ENCODE assay signal across 16 mouse cellular contexts in genomic region chr11:94172186-94172585, GRCm38 (mm10). TPM values are rescaled to one million over a fixed set of nuclear protein-coding genes. Genes with fewer than 3 reads are reported as not detected.
DNase-seq lines count a peak whose midpoint lies in the region; ATAC-seq lines count a peak whose summit lies in the region.
"Had no signal": no experiment of that assay in that cellular context is flagged by ENCODE, and none has a peak within 500 bp of the region (broad histone marks: within the 10 kb centered on the region; RNA-seq: fewer than 3 reads in every experiment).

No protein-coding gene starts in this region.

- no peak for ATAC-seq in embryonic facial prominence, embryonic 13.5 days (ENCODE audit: insufficient number of reproducible peaks, insufficient read depth, low FRiP score, low TSS enrichment, low read depth)
- ATAC-seq in embryonic facial prominence, embryonic 14.5 days (ENCODE audit: low read depth) = peak; percentile 79
- peak; percentile 80 for ATAC-seq in kidney, embryonic 16.5 days (ENCODE audit: low FRiP score, low TSS enrichment)
- ATAC-seq: forebrain, embryonic 13.5 days had no signal

- H3K4me3 ChIP-seq in embryonic facial prominence, embryonic 13.5 days = no peak overlapping the region
- no peak overlapping the region for H3K4me3 ChIP-seq in embryonic facial prominence, embryonic 10.5 days
- no peak overlapping the region for H3K4me3 ChIP-seq in embryonic facial prominence, embryonic 14.5 days (ENCODE audit: low read depth, low read length)
- no peak overlapping the region for H3K4me3 ChIP-seq in kidney, embryonic 16.5 days (ENCODE audit: low read length)
- H3K4me3 ChIP-seq: forebrain, embryonic 13.5 days; neural tube, embryonic 12.5 days had no signal

- no peak for DNase-seq in embryonic facial prominence, embryonic 10.5 days (ENCODE audit: low spot score)
- DNase-seq in embryonic facial prominence, embryonic 14.5 days (ENCODE audit: low spot score) = peak; percentile 70
- peak; percentile 56 for DNase-seq in lung, postnatal 25 days (ENCODE audit: low spot score)
- DNase-seq in adrenal gland, adult 18-20 months (ENCODE audit: low spot score in 2 of 2) = no peak
- no peak for DNase-seq in cerebellum, postnatal 14 days
- no peak for DNase-seq in right cerebral cortex, postnatal 10 days (ENCODE audit: low spot score in 2 of 2)
- DNase-seq: adrenal gland, postnatal 25 days; gastrocnemius, postnatal 10 days; midbrain, embryonic 14.5 days; retina, postnatal 1 day had no signal

- H3K27me3 ChIP-seq in embryonic facial prominence, embryonic 13.5 days = no peaks in the 10 kb centered on the region
- no peaks in the 10 kb centered on the region for H3K27me3 ChIP-seq in embryonic facial prominence, embryonic 10.5 days (replicated peaks; ENCODE audit: low read depth, poor library complexity, severe bottlenecking)
- no peaks in the 10 kb centered on the region for H3K27me3 ChIP-seq in embryonic facial prominence, embryonic 14.5 days (replicated peaks; ENCODE audit: control insufficient read depth, insufficient read depth, low read length)
- no peaks in the 10 kb centered on the region for H3K27me3 ChIP-seq in kidney, embryonic 16.5 days (ENCODE audit: insufficient read depth, low read length)
- H3K27me3 ChIP-seq: forebrain, embryonic 13.5 days; neural tube, embryonic 12.5 days had no signal

- no peaks in the 10 kb centered on the region for H3K36me3 ChIP-seq in embryonic facial prominence, embryonic 13.5 days
- no peaks in the 10 kb centered on the region for H3K36me3 ChIP-seq in embryonic facial prominence, embryonic 10.5 days (replicated peaks)
- no peaks in the 10 kb centered on the region for H3K36me3 ChIP-seq in embryonic facial prominence, embryonic 14.5 days (ENCODE audit: control insufficient read depth, insufficient read depth, low read length)
- no peaks in the 10 kb centered on the region for H3K36me3 ChIP-seq in kidney, embryonic 16.5 days (ENCODE audit: insufficient read depth, low read length)
- H3K36me3 ChIP-seq: neural tube, embryonic 12.5 days had no signal

- H3K4me1 ChIP-seq in embryonic facial prominence, embryonic 13.5 days = peaks cover 11% of the 10 kb centered on the region
- peaks cover 15% of the 10 kb centered on the region for H3K4me1 ChIP-seq in embryonic facial prominence, embryonic 10.5 days
- H3K4me1 ChIP-seq in embryonic facial prominence, embryonic 14.5 days (ENCODE audit: control insufficient read depth, insufficient read depth, low read length) = peaks cover 8% of the 10 kb centered on the region
- 0 out of 2 replicates have a peak, but pooled peaks cover 7% of the 10 kb centered on the region for H3K4me1 ChIP-seq in kidney, embryonic 16.5 days (ENCODE audit: insufficient read depth, low read length)

- no peaks in the 10 kb centered on the region for H3K9me3 ChIP-seq in embryonic facial prominence, embryonic 13.5 days
- H3K9me3 ChIP-seq in embryonic facial prominence, embryonic 10.5 days = no peaks in the 10 kb centered on the region
- H3K9me3 ChIP-seq in embryonic facial prominence, embryonic 14.5 days (ENCODE audit: control insufficient read depth, low read length) = no peaks in the 10 kb centered on the region
- H3K9me3 ChIP-seq in kidney, embryonic 16.5 days (ENCODE audit: low read length) = no peaks in the 10 kb centered on the region
- H3K9me3 ChIP-seq: forebrain, embryonic 13.5 days; neural tube, embryonic 12.5 days had no signal

- H3K27ac ChIP-seq in embryonic facial prominence, embryonic 13.5 days = peak overlapping the region; percentile 12; the same call in 1 of the 2 replicates
- H3K27ac ChIP-seq in embryonic facial prominence, embryonic 10.5 days (replicated peaks) = no peak overlapping the region
- no peak overlapping the region for H3K27ac ChIP-seq in embryonic facial prominence, embryonic 14.5 days (replicated peaks; ENCODE audit: low read depth, low read length)
- H3K27ac ChIP-seq in kidney, embryonic 16.5 days (ENCODE audit: low read length) = no peak overlapping the region
- H3K27ac ChIP-seq: forebrain, embryonic 13.5 days; hindbrain, embryonic 14.5 days; liver, embryonic 14.5 days; neural tube, embryonic 12.5 days had no signal

- 56% methylated on average over 9 of the region's 9 CpGs for WGBS in embryonic facial prominence, embryonic 13.5 days
- WGBS in embryonic facial prominence, embryonic 10.5 days = 81% methylated on average over 9 of the region's 9 CpGs
- WGBS in embryonic facial prominence, embryonic 14.5 days = 73% methylated on average over 9 of the region's 9 CpGs
- WGBS in kidney, embryonic 16.5 days = 59% methylated on average over 9 of the region's 9 CpGs

- H3K4me2 ChIP-seq in embryonic facial prominence, embryonic 13.5 days = no peak overlapping the region
- no peak overlapping the region for H3K4me2 ChIP-seq in embryonic facial prominence, embryonic 14.5 days (ENCODE audit: low read depth, low read length)
- H3K4me2 ChIP-seq in kidney, embryonic 16.5 days (replicated peaks; ENCODE audit: low read depth, low read length) = no peak overlapping the region
- H3K4me2 ChIP-seq: forebrain, embryonic 13.5 days; hindbrain, embryonic 14.5 days; neural tube, embryonic 12.5 days had no signal

- H3K9ac ChIP-seq in embryonic facial prominence, embryonic 13.5 days = no peak overlapping the region
- H3K9ac ChIP-seq in embryonic facial prominence, embryonic 14.5 days (ENCODE audit: low read depth, low read length) = no peak overlapping the region
- no peak overlapping the region for H3K9ac ChIP-seq in kidney, embryonic 16.5 days (replicated peaks; ENCODE audit: low read length)
- H3K9ac ChIP-seq: forebrain, embryonic 13.5 days; hindbrain, embryonic 14.5 days; liver, embryonic 14.5 days; neural tube, embryonic 12.5 days had no signal

RNA-seq across cellular contexts. Expression of gene Tob1, which starts 39.1 kb away (rescaled TPM):
- 25.9 and 26.7 TPM in 2 replicates for polyA plus RNA-seq in embryonic facial prominence, embryonic 13.5 days (2015; fragmentation: Nextera tagmentation; extraction: Ambion mirVana)
- polyA plus RNA-seq in embryonic facial prominence, embryonic 10.5 days (2016; fragmentation: Nextera tagmentation; extraction: Ambion mirVana) = 18.4 and 22.1 TPM in 2 replicates
- 33.8 and 40.3 TPM in 2 replicates for polyA plus RNA-seq in embryonic facial prominence, embryonic 14.5 days (2014; fragmentation: Nextera tagmentation; extraction: Ambion mirVana)
- polyA plus RNA-seq in kidney, embryonic 16.5 days (2015; fragmentation: Nextera tagmentation; extraction: Ambion mirVana) = 31.9 and 36.1 TPM in 2 replicates
- total RNA-seq in adrenal gland, adult 18-20 months (2021) = 100 to 1,000 TPM; 170 to 250 TPM

Comparison
In these comparisons a context has a peak if more than half of its experiments do, and no peak if none do; other contexts are left out.
1. DNase-seq: peak in embryonic facial prominence, embryonic 14.5 days (single experiment) and lung, postnatal 25 days (single experiment); none in embryonic facial prominence, embryonic 10.5 days (single experiment), adrenal gland, adult 18-20 months (0 of 2), cerebellum, postnatal 14 days (0 of 2) and right cerebral cortex, postnatal 10 days (0 of 2).